Mouse (Mus musculus) right cerebral cortex, postnatal 25 days (tissue): Measurements from ENCODE around the gene Fgf2.
A peak's percentile ranks its signal among the peaks of the same experiment; 100 is the strongest.

Experiments
- DNase-seq: peaks from one replicate; pipeline ENCODE4 v3.0.0; 2022

Gene Fgf2

GRCm38 (mm10) chr3:37348221-37349165 lies at the start of gene Fgf2:
Gene Fgf2, plus strand, starts transcription at chr3:37348346.
- DNase-seq: peak; percentile 43

GRCm38 (mm10) chr3:37299470-37299869 lies 48.7 kb upstream of the Fgf2 start:
- no peak for DNase-seq

- DNase-seq: no peak
These were observed 45.5 kb upstream of the Fgf2 start for GRCm38 (mm10) chr3:37302685-37303084.

- no peak for DNase-seq
These were observed 44.6 kb upstream of the Fgf2 start for GRCm38 (mm10) chr3:37303392-37304139.

- no peak for DNase-seq
These were observed 36.2 kb upstream of the Fgf2 start for GRCm38 (mm10) chr3:37311897-37312369.

- peak; percentile 97 for DNase-seq
These were observed 35.7 kb upstream of the Fgf2 start, which contains the start of the genes Bbs12 and Cetn4 for GRCm38 (mm10) chr3:37312370-37312941. Gene Bbs12, plus strand, starts transcription at chr3:37312554. Gene Cetn4, minus strand, starts transcription at chr3:37312708.

DNA sequence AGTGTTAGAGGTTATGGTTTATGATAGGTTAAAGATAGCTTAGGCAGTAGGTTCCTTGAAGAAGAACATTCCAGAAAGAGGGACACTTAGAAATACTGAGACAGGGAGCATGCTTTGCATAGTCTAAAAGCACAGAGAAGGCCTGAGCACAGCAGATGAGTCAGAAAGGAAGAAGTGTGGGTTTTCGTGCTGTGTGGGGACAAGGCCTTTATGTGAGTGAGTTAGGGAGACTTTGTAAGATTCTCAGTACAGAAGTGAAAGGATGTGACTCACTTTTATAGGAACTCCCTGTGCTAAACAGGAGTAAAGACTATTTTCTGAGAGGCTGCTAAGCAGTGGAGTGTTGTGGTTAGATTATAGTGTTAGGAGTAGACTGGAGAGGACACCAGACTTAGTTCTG lies 34.8 kb upstream of the Fgf2 start:
- peak; percentile 22 for DNase-seq

DNA sequence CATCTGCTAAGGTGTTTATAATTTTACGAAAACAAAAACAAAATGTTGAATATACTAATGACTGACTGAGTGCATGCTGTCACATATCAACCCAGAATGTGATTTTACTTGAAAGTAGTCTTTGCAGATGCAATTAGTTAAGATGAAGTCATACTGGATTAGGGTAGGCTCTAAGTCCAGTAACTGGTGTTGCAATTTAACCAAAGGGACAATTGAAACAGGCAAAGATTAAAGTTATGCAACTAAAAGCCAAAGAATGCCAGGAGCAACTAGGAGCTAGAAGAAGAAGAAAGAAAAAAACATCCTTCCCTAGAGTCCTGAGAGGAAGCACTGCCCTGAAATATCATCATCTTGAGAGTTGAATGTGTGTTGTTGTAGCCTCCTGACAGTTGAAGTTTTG lies 31.9 kb upstream of the Fgf2 start:
- no peak for DNase-seq

DNA sequence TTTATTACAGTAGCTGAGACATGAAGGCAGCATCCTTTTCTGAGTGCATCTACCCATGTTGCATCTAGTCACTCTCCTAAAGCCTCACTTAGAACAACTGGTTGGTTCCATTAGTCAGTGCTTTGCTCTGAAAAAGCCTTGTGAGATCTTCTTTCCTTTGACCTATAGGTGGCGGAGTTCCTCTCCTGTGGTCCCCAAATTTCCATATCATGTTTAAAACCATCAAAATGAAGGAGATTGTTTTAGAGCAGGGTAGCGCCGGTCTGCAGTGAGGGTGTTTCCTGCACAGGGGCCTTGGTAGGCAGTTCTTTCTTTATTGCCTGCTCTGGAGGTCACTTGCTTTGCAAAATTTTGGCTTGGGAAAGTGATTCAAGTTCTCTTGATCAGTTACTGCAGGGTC lies 23.8 kb upstream of the Fgf2 start:
- no peak for DNase-seq

DNA sequence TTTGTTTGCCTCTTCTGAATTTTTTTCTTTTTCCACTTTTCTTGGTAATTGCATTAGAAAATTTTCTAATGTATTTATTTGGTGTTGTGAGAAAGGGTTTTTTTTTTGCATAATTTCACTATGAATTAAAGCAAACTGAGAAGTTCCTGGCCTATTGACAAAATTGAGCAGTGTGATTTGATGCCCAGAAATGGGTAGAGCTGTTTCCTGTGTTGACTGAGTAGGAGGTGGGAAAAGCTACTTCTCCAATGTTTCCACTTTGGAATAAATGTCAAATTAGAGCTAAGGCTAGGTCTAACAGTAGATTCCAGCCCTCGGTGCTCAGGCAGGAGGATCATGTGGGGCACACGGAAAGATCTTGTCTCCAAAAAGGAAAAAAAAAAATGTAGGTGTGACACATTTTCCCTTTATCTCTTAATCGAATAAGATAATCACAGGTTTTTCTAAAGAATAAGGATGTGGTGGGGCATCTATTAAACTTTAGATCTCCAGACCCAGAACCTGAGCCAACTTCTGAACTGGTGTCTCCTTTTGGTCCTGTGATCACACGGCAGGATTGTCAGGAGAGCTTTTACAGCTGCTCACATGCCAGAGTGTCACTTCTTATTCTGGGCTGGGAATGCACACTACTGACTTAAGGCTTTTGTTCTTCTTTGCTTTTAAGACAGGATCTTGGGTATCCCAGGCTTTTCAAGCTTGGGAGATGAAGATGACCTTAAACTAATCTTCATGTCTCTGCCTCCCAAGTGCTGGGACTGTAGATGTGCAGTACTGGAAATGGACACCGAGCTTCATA lies 22.6 kb upstream of the Fgf2 start:
- DNase-seq: no peak

DNA sequence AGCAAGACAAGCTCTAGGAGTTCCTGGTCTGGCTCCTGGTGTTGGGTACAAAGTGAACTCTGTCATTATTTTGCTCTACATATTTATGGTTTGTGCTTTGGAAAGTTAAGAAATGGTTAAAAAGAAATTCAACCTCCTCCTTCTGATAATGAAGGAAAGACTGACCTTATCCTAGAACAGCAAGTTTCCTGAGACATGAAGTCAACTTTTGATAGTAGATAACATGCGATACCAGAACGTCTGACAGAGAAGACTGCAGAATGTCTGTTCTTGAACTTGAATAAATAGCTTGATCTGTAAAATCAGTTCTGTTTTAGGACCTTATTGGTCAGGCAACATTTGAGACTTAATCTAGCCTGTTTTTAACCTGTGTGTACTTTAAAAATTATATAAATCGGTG lies 21.5 kb upstream of the Fgf2 start:
- DNase-seq: no peak

GRCm38 (mm10) chr3:37328489-37328888 lies 19.7 kb upstream of the Fgf2 start:
- DNase-seq: no peak

DNA sequence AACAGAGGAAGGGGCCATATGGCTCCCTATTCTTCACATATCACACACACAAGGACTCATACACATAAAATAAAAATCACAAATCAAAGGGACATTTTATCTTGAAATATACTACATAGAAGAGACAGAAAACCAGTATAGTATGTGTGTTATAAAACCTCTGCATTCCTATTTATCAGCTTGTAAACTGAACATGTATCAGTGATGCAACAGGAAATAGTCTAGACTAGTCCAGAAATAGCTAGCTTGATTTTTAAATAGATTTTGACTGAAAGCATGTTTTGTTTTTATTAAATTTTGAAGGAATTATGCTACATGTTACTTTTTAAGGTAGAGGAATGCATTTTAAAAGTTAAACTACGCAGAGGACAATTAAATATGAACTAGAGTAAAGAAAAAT lies 18.2 kb upstream of the Fgf2 start:
- DNase-seq: no peak

GRCm38 (mm10) chr3:37331999-37332449 lies 16.1 kb upstream of the Fgf2 start:
- DNase-seq: no peak

DNA sequence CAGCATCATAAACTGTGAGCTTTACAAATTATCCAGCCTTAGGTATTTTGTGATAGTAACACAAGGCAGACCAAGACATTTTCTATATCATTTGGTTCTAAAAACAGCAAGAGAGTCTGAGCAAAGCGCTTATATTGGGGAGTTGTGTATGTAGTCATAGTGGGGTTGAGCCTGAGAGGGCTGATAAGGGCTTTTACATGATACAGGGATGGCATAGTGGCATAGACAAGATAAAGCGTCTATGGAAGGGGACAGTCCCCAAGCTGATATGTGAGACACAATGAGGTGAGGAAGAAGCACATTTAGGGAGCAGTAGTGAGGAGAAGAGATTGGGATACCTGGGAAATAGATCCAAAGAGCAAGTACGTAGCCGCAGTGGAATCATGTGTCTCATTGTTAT lies 14.1 kb upstream of the Fgf2 start:
- no peak for DNase-seq

DNA sequence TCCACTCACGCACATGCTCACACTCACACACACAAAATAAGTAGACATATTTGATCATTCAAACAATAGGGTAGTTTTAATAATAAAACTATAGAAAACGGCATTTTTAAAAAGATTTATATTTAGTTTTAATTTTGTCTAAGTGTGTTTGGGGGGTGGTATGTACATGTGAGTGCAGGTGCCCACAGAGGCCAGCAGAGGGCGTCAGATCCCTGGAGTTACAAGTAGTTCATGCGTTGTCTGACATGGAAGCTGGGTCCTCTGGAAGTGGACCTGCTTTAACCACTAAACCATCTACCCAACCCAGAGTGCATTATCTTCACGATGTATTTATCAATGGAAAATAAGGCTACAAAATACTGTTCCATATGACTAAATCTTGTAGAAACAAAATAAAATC lies 7.0 kb upstream of the Fgf2 start:
- DNase-seq: no peak

GRCm38 (mm10) chr3:37342811-37343210 lies 5.3 kb upstream of the Fgf2 start:
- no peak for DNase-seq

DNA sequence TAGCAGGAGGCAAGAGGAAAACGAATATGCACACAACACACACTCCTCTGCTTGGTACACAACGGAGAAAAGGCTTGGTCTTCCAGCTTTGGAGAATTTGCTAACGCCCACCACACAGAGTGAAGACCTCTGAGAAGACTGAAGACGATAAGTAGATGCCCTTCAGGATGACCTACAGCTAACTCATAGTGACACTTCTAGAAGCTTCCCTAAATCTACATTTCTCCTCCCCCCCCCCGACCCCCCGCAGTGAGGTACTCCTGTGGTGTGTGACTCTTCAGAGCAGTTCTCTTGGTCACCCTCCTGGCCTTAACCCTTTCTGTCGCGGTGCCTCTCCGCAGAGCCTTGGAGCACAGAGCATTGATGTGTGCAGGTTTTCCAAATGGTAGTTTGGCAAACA lies 475 bp upstream of the Fgf2 start:
- no peak for DNase-seq

- no peak for DNase-seq
These were observed 1.0 kb downstream of the Fgf2 start for GRCm38 (mm10) chr3:37349166-37349548.

- DNase-seq: no peak
These were observed 2.2 kb downstream of the Fgf2 start for GRCm38 (mm10) chr3:37350386-37350785.

DNA sequence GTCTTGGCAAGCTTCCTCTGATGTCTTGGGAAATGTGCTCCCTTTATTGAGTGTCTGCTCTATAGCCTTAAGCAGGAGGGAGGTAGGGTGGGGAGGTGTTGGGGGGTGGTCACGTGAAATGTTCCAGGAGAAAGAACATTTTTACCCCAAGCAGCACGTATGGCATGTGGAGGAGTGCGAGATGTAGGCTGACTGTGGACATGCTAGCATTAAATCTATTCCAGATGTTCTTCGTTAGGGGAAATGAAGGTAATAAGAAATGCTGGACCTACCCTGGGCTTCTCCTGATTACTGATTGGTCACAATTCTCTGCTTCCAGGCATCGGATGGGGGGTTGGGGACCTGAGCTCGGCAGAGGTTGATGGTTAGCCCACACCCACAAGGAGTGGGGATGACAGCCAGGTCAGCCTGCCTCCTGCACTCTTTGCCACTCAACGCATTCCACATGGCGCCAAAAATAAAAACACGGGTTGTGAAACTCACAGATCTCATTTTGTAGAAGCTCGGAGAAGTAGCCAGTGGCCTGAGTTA lies 5.9 kb downstream of the Fgf2 start:
- DNase-seq: no peak

DNA sequence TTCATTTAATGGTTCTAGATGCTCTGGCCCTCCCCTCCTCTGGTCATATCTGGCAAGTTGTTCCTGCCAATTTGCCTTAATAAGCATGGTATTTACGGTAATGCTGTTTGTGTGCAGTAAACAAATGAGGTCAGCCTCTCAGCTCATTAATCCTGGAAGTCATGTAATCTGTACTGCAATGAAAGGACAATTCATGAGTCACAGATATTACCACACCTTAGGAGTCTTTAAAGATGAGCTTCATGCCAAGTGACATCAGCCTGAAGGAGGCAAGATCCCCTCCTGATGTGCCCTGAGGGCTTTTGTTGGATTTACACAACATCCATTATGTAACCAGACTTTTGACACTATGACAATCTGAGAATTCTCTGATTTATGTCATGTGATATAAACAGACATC lies 6.6 kb downstream of the Fgf2 start:
- DNase-seq: no peak
